Mouse (Mus musculus): ENCODE data around the gene Defa36. TPM values are rescaled to one million over a fixed set of nuclear protein-coding genes. Genes with fewer than 3 reads are reported as not detected.

Gene Defa36
- total RNA-seq (2023; ENCODE audit: inconsistent age), result not detected in 4 replicates

DNA sequence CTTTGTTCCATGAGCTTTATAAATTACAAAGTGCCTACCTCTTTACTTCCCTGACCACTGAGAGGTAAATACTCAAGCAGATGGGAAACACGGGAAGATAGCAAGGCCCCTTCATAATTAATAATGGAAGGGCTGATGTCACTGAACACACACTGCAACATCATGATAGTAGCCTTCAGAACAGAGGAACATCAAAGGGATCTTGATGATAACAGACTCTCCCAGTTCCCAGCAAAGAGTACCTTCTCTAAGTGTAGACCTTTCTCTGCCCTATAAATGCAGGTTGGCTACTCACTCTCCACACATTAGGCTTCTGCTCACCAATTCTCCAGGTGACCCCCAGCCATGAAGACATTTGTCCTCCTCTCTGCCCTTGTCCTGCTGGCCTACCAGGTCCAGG, at the start of gene Defa36:
TSS of gene Defa36 (plus strand) at position 301 of the 400 bp plus-strand sequence.

DNA sequence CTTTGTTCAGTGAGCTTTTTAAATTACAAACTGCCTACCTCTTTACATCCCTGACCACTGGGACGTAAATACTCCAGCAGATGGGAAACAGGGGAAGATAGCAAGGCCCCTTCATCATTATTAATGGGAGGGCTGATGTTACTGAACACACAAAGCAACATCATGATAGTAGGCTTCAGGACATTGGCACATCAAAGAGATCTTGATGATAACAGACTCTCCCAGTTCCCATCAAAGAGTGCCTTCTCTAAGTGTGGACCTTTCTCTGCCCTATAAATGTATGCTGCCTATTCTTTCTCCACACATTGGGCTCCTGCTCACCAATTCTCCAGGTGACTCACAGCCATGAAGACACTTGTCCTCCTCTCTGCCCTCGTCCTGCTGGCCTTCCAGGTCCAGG, 49.0 kb upstream of the Defa36 start, which contains the start of gene Defa2:
TSS of gene Defa2 (plus strand) at position 301 of the 400 bp plus-strand sequence.

DNA sequence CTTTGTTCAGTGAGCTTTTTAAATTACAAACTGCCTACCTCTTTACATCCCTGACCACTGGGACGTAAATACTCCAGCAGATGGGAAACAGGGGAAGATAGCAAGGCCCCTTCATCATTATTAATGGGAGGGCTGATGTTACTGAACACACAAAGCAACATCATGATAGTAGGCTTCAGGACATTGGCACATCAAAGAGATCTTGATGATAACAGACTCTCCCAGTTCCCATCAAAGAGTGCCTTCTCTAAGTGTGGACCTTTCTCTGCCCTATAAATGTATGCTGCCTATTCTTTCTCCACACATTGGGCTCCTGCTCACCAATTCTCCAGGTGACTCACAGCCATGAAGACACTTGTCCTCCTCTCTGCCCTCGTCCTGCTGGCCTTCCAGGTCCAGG, 35.7 kb upstream of the Defa36 start, which contains the start of gene Defa33:
TSS of gene Defa33 (plus strand) at position 301 of the 400 bp plus-strand sequence.

DNA sequence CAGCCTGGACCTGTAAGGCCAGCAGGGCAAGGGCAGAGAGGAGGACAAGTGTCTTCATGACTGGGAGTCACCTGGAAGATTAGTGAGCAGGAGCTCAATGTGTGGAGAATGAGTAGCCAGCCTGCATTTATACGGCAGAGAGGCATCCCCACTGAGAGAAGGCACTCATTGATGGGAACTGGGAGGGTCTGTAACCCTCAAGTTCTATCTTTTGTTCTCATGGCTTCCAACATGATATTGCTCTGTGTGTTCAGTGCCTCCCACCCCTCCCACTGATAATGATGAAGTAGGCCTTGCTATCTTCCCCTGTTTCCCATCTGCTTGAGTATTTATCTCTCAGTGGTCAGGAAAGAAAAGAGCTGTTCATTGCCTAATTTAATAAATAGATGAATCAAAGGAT, 29.2 kb downstream of the Defa36 start, which contains the start of gene Gm7849:
TSS of gene Gm7849 (minus strand) at position 101 of the 400 bp plus-strand sequence.

Other genes with a start within 250 kb of the Defa36 start
- not detected in 4 replicates for gene Defa31, start 235.8 kb upstream of the Defa36 start, total RNA-seq (2023; ENCODE audit: inconsistent age)
- not detected in 4 replicates for gene Gm15293, start 225.8 kb upstream of the Defa36 start, total RNA-seq (2023; ENCODE audit: inconsistent age)
- not detected in 4 replicates for gene Gm15292, start 177.7 kb upstream of the Defa36 start, total RNA-seq (2023; ENCODE audit: inconsistent age)
- not detected in 4 replicates for gene Defa27, start 111.9 kb upstream of the Defa36 start, total RNA-seq (2023; ENCODE audit: inconsistent age)
- gene Defa29, start 100.4 kb upstream of the Defa36 start, total RNA-seq (2023; ENCODE audit: inconsistent age), result not detected in 4 replicates
- gene Defa2, start 48.9 kb upstream of the Defa36 start, total RNA-seq (2023; ENCODE audit: inconsistent age), result not detected in 4 replicates
- gene Defa33, start 35.6 kb upstream of the Defa36 start, total RNA-seq (2023; ENCODE audit: inconsistent age), result not detected in 4 replicates
- not detected in 4 replicates for gene Gm7849, start 29.1 kb downstream of the Defa36 start, total RNA-seq (2023; ENCODE audit: inconsistent age)
- not detected in 4 replicates for gene Defa20, start 81.8 kb downstream of the Defa36 start, total RNA-seq (2023; ENCODE audit: inconsistent age)
- gene Defa32, start 101.6 kb downstream of the Defa36 start, total RNA-seq (2023; ENCODE audit: inconsistent age), result not detected in 4 replicates
- not detected in 4 replicates for gene Defa37, start 138.0 kb downstream of the Defa36 start, total RNA-seq (2023; ENCODE audit: inconsistent age)
- gene Defa28, start 155.6 kb downstream of the Defa36 start, total RNA-seq (2023; ENCODE audit: inconsistent age), result not detected in 4 replicates
- not detected in 4 replicates for gene Gm7861, start 167.1 kb downstream of the Defa36 start, total RNA-seq (2023; ENCODE audit: inconsistent age)
- gene Defa26, start 190.8 kb downstream of the Defa36 start, total RNA-seq (2023; ENCODE audit: inconsistent age), result not detected in 4 replicates
- not detected in 4 replicates for gene Defa17, start 228.4 kb downstream of the Defa36 start, total RNA-seq (2023; ENCODE audit: inconsistent age)
- gene Defa34, start 238.4 kb downstream of the Defa36 start, total RNA-seq (2023; ENCODE audit: inconsistent age), result not detected in 4 replicates